Mouse (Mus musculus) thymus, adult 2 months (tissue): ENCODE measurements around the gene Tdrd5. TPM values are rescaled to one million over a fixed set of nuclear protein-coding genes. Genes with fewer than 3 reads are reported as not detected.
"Not testable (repeated sequence)": the region's sequence is repeated elsewhere in the genome, so short reads cannot be mapped to it uniquely, and the experiment has no call there.

Experiments used
- DNase-seq: peaks from one replicate; pipeline ENCODE4 v3.0.0; 2021
- H3K27ac ChIP-seq: fragments of 200-500 bp; 2 replicates; pipeline ENCODE4 v1.5.1; 2012; ENCODE audit warnings: low read length, control low read depth; ENCODE audit not compliant: control insufficient read depth, insufficient read depth
- H3K27me3 ChIP-seq: fragments of 200-500 bp; 2 replicates; pipeline ENCODE4 v1.6.1; 2012; ENCODE audit warnings: mild to moderate bottlenecking, low read length, moderate library complexity, mixed read lengths; ENCODE audit not compliant: control insufficient read depth, insufficient read depth
- H3K36me3 ChIP-seq: fragments of 200-500 bp; 2 replicates; pipeline ENCODE4 v1.6.1; 2012; ENCODE audit warnings: mild to moderate bottlenecking, low read length, moderate library complexity; ENCODE audit not compliant: control insufficient read depth, insufficient read depth
- H3K4me1 ChIP-seq: fragments of 200-500 bp; replicated peaks from 2 replicates; pipeline ENCODE4 v1.6.1; 2012; ENCODE audit warnings: low read length; ENCODE audit not compliant: control insufficient read depth, insufficient read depth
- H3K4me3 ChIP-seq: fragments of 200-500 bp; 2 replicates; pipeline ENCODE4 v1.5.1; 2012; ENCODE audit warnings: mild to moderate bottlenecking, low read length, control low read depth, moderate library complexity; ENCODE audit not compliant: control insufficient read depth, insufficient read depth
- CTCF ChIP-seq: fragments of 200-500 bp; IDR thresholded peaks from 2 replicates; pipeline ENCODE4 v1.5.1; 2012; ENCODE audit warnings: mild to moderate bottlenecking, control low read depth, low read length, moderate library complexity, borderline replicate concordance; ENCODE audit not compliant: control insufficient read depth, poor library complexity, insufficient read depth; ENCODE audit errors: extremely low read depth
- POLR2A ChIP-seq: fragments of 200-500 bp; IDR thresholded peaks from 2 replicates; pipeline ENCODE4 v1.6.1; 2012; ENCODE audit warnings: mild to moderate bottlenecking, low read length, control low read depth, moderate library complexity; ENCODE audit not compliant: control insufficient read depth, poor library complexity, insufficient read depth; ENCODE audit errors: extremely low read depth
- WGBS: fragments of 180-500 bp; shearing (Covaris S2); methylation state at CpG from one replicate; pipeline ENCODE4 v1.1.7; 2018; 5-methylcytosine and 5-hydroxymethylcytosine counted together
- polyA plus RNA-seq: library from polyadenylated mRNA; depleted of rRNA; stranded (reverse); fragments of >200 nt; gene quantifications from 2 replicates; pipeline ENCODE4 v1.2.3, GENCODE M21; 2012

Tdrd5 gene
- polyA plus RNA-seq, 1 experiment = 24.0 TPM

DNA sequence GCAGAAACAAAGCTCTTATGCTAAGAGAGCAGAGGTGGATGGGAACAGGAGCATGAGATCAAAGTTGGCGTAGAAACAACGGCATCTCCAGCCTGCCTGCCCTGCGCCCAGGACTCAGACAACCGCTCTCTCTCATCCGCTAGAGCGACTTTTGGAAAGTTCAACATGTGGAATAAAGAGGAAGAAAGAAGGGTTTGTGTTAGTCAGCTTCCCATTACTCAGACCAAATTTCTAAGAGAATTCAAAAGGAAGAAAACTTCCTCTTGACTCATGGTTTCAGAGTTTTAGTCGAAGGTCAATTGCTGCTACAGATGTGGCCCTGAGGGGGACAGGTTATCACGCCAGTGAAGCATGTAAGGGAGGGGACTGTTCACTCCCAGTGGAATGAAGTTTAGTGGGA, 39.5 kb downstream of the Tdrd5 start:
- Histone ChIP-seq H3K36me3 (peaks cover 34% of the 10 kb centered on the region), H3K27ac (peak overlapping the region; percentile 80), H3K4me1 (peaks cover 27% of the 10 kb centered on the region), H3K4me3 (no peak overlapping the region), H3K27me3 (no peaks in the 10 kb centered on the region)
- no peak for DNase-seq
- no peak for TF ChIP-seq CTCF
- TF ChIP-seq POLR2A = no peak
- WGBS = 85% methylated on average over 8 of the region's 8 CpGs

DNA sequence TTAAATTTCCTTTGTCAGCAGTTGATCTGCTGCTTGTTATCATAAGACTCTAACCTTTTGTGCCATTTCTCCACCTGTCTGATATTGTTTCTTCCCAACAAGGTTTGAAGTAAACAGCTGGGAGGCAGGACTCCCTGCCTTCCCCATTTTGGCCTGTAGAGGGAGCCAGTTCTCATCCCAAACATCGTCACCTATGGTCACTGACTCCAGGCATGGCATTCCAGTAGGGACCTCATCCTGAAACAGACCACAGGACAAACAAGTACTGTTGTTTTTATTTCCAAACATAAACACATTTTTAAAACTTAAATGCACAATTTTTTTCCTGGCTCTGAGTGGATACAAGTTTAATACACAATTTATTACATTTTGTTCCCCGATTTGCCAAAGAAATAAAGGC, 40.1 kb downstream of the Tdrd5 start:
- WGBS = 63% methylated on average over 2 of the region's 2 CpGs
- Histone ChIP-seq H3K27ac (peak overlapping the region; percentile 80), H3K4me1 (peaks cover 27% of the 10 kb centered on the region), H3K4me3 (no peak overlapping the region), H3K27me3 (no peaks in the 10 kb centered on the region), H3K36me3 (peaks cover 37% of the 10 kb centered on the region)
- peak; percentile 75 for DNase-seq
- TF ChIP-seq POLR2A (no peak), CTCF (no peak; the same call in 1 of the 2 replicates)

- H3K27me3 ChIP-seq = no peaks in the 10 kb centered on the region
- WGBS = 81% methylated on average over 4 of the region's 4 CpGs
- no peak for DNase-seq
Measured at GRCm38 (mm10) chr1:156254866-156255265, 48.6 kb downstream of the Tdrd5 start.

GRCm38 (mm10) chr1:156251096-156251495, 52.4 kb downstream of the Tdrd5 start:
- not testable (repeated sequence) for H3K4me3 ChIP-seq, H3K4me1 ChIP-seq, DNase-seq, H3K27ac ChIP-seq, H3K27me3 ChIP-seq
- WGBS = 91% methylated on average over 4 of the region's 4 CpGs
- H3K36me3 ChIP-seq = peaks cover 28% of the 10 kb centered on the region

More at GRCm38 (mm10) chr1:156254866-156255265, 48.6 kb downstream of the Tdrd5 start:
- no peak for TF ChIP-seq CTCF
- no peak for TF ChIP-seq POLR2A
- no peak overlapping the region for H3K27ac ChIP-seq
- no peaks in the 10 kb centered on the region for H3K4me1 ChIP-seq
- H3K36me3 ChIP-seq = peaks cover 58% of the 10 kb centered on the region
- H3K4me3 ChIP-seq = no peak overlapping the region

GRCm38 (mm10) chr1:156247893-156248292, 55.6 kb downstream of the Tdrd5 start:
- 91% methylated on average over 3 of the region's 3 CpGs for WGBS
- DNase-seq = no peak
- TF ChIP-seq POLR2A = no peak
- no peaks in the 10 kb centered on the region for H3K4me1 ChIP-seq
- H3K27ac ChIP-seq = no peak overlapping the region
- peaks cover 5% of the 10 kb centered on the region; the same call in 1 of the 2 replicates for H3K36me3 ChIP-seq
- H3K4me3 ChIP-seq = no peak overlapping the region
- no peaks in the 10 kb centered on the region for H3K27me3 ChIP-seq

GRCm38 (mm10) chr1:156241713-156242348, 61.6 kb downstream of the Tdrd5 start:
- WGBS = 14% methylated on average over 14 of the region's 14 CpGs
- no peak for TF ChIP-seq POLR2A
- TF ChIP-seq CTCF = peak; percentile 71
- Histone ChIP-seq H3K4me3 (no peak overlapping the region), H3K27me3 (no peaks in the 10 kb centered on the region), H3K27ac (no peak overlapping the region), H3K4me1 (peaks cover 9% of the 10 kb centered on the region), H3K36me3 (no peaks in the 10 kb centered on the region)
- DNase-seq = peak; percentile 66

DNA sequence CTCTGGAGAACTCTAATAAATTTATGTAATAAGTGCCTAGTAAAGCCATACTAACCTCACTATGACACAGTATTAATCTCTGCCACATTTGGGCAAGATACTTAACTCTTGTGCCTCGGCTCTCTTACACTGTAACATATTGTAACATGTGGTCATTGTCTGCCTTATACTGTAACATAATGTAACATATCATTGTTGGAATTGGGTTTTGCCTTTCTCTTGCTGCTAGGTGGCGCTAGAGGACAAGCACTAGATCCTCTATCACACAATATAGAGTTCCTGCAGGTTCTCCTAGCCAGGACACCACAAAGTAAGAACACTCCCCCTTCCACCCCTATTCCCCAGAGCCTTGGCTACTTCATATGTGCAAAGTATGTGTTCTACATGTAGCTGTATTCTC, 62.4 kb downstream of the Tdrd5 start:
- H3K27me3 ChIP-seq = no peaks in the 10 kb centered on the region
- no peak overlapping the region for H3K27ac ChIP-seq
- 30% methylated on average over 2 of the region's 2 CpGs for WGBS

More for the DNA sequence above, 62.4 kb downstream of the Tdrd5 start:
- Histone ChIP-seq H3K4me1 (peaks cover 9% of the 10 kb centered on the region), H3K4me3 (no peak overlapping the region), H3K36me3 (no peaks in the 10 kb centered on the region)
- TF ChIP-seq CTCF (no peak), POLR2A (no peak)
- peak; percentile 77 for DNase-seq
